Mouse (Mus musculus): ENCODE data around the gene Zfp719. TPM values are rescaled to one million over a fixed set of nuclear protein-coding genes. Genes with fewer than 3 reads are reported as not detected.

Zfp719 gene
- 13.9 and 14.7 TPM in 2 replicates for polyA plus RNA-seq (2015; fragmentation: Nextera tagmentation; extraction: Ambion mirVana)

DNA sequence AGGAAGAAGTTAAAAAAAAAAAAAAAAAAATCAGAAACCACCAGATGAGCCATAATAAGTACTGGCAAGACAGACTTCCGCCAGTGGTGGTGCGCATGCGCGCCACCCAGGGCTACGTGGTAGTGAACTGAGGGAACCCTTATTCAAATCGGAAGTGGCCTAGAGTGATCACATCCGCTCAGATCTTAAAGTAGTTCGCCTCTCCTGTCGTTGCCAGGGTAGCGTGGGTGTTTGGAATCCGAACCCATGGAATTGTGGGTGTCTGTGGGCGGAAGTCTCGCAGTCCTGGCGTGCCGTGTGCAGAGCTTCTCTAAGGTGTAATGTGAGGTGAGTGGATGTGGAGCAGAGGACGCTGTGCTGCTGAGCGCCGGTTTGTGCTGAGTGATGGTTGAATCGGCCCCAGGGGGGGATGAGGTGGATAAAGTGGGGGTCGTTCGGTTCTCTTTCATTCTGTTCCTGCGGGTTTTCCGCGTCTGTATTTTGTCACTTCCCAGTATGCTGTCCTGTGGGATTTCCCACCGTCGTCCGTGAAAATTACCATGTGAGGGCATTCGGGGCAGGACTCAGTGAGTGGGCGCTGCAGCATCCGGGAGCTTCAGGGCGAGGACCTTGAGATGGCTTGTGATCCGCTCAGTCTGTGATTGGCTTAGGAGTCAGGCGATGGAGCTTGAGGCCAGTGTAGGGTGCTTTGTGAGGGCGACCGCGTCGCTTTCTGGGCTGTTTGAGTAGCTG, at the start of gene Zfp719:
Gene Zfp719, plus strand, starts transcription at position 171 of the 732 bp plus-strand sequence.
- Histone ChIP-seq H3K27me3 (no peaks in the 10 kb centered on the region), H3K27ac (replicated peaks) (peak within 1 kb of the TSS; percentile 94), H3K9me3 (no peaks in the 10 kb centered on the region), H3K9ac (peak within 1 kb of the TSS; percentile 91), H3K4me1 (replicated peaks) (peaks cover 27% of the 10 kb centered on the region), H3K36me3 (peaks cover 34% of the 10 kb centered on the region), H3K4me2 (peak within 1 kb of the TSS; percentile 84), H3K4me3 (peak within 1 kb of the TSS; percentile 75)
- peak; percentile 99 for ATAC-seq (ENCODE audit: low read depth)
- under 1% methylated on average over 37 of the region's 37 CpGs for WGBS

DNA sequence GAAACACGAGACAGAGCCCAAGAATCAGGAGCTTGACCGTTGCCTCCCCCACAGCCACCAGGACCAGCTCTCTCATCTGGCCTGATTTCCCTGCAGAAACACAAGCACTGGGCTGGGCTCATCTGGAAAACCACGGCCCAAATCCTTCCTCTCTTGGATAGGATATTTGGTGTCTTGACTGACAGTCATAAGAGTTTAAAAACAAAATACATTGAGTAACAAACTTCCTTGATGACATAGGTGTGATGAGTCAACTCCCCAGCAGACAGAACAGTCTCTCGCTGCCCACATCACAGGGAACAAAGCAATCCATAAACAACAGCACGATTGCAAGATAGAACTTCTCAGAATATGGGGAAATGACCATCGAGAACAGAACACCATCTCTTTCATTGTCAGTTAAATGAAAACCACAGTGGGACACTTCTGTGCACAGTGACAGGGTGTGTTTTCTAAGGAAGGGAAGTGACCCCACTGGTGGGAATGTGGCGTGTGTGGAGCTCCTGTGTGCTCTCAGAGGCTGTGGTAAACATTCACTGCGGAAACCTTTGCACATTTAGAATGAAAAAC, 49.1 kb upstream of the Zfp719 start:
- H3K36me3 ChIP-seq: no peaks in the 10 kb centered on the region
- 77% methylated on average over 8 of the region's 8 CpGs for WGBS
- no peaks in the 10 kb centered on the region for H3K9me3 ChIP-seq
- H3K4me2 ChIP-seq: no peak overlapping the region
- H3K27ac ChIP-seq (replicated peaks): no peak overlapping the region
- H3K9ac ChIP-seq: no peak overlapping the region
- no peak overlapping the region for H3K4me3 ChIP-seq
- no peak for ATAC-seq (ENCODE audit: low read depth)
- no peaks in the 10 kb centered on the region for H3K27me3 ChIP-seq
- no peaks in the 10 kb centered on the region for H3K4me1 ChIP-seq (replicated peaks)

DNA sequence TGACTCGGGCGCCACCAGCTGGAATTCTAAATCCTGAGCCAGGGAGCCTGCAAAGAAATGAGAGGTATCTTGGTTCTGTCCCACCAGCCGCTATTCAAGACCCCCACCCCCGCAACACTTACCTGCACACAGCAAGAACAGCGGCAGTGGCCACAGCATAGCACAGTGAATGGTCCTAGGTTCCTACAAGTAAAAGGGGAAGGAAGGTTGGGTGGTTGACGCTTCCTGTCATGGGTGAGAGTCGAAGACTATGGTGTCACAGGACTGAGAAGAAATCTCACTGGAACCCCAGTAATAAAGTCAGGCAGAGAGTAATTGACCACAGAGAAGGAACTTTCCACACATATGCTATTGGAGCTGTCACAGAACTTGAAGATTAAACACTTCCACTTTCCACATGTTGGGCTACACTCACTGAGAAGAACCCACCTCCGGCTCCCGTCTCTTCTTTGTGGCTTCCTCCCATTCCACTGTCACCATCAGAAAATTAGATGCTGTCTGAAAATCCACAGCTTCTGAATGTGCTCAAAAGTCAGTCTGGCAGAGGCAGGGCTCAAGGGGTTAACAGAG, 46.4 kb upstream of the Zfp719 start:
- no peaks in the 10 kb centered on the region for H3K9me3 ChIP-seq
- H3K4me3 ChIP-seq: no peak overlapping the region
- 87% methylated on average over 9 of the region's 9 CpGs for WGBS
- no peaks in the 10 kb centered on the region for H3K4me1 ChIP-seq (replicated peaks)
- no peak overlapping the region for H3K9ac ChIP-seq
- H3K4me2 ChIP-seq: no peak overlapping the region
- no peak overlapping the region for H3K27ac ChIP-seq (replicated peaks)
- H3K27me3 ChIP-seq: no peaks in the 10 kb centered on the region
- no peaks in the 10 kb centered on the region for H3K36me3 ChIP-seq
- no peak for ATAC-seq (ENCODE audit: low read depth)

DNA sequence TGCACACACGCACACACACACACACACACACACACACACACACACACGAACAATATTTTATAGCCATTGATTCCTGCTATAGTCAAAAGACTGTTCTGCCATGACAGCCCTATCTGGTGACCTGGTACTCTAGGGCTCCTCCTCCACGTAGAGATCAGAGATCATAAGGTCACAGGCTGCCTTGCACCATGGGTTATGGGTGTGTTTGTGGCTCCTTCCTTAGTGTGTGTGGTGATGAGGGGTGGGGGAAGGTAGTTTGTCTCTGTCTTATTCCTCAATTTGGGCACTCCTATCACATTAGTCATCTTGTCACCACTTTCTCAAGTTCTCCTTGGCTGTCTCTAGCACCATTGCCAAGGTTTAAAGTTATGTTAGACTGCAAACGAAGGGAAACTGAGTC, 40.9 kb upstream of the Zfp719 start:
- no peak overlapping the region for H3K4me2 ChIP-seq
- H3K4me1 ChIP-seq (replicated peaks): no peaks in the 10 kb centered on the region
- WGBS: 75% methylated on average over 4 of the region's 4 CpGs
- no peaks in the 10 kb centered on the region for H3K27me3 ChIP-seq
- no peak for ATAC-seq (ENCODE audit: low read depth)
- no peak overlapping the region for H3K9ac ChIP-seq
- no peak overlapping the region for H3K27ac ChIP-seq (replicated peaks)
- no peak overlapping the region for H3K4me3 ChIP-seq
- no peaks in the 10 kb centered on the region for H3K9me3 ChIP-seq
- H3K36me3 ChIP-seq: no peaks in the 10 kb centered on the region

DNA sequence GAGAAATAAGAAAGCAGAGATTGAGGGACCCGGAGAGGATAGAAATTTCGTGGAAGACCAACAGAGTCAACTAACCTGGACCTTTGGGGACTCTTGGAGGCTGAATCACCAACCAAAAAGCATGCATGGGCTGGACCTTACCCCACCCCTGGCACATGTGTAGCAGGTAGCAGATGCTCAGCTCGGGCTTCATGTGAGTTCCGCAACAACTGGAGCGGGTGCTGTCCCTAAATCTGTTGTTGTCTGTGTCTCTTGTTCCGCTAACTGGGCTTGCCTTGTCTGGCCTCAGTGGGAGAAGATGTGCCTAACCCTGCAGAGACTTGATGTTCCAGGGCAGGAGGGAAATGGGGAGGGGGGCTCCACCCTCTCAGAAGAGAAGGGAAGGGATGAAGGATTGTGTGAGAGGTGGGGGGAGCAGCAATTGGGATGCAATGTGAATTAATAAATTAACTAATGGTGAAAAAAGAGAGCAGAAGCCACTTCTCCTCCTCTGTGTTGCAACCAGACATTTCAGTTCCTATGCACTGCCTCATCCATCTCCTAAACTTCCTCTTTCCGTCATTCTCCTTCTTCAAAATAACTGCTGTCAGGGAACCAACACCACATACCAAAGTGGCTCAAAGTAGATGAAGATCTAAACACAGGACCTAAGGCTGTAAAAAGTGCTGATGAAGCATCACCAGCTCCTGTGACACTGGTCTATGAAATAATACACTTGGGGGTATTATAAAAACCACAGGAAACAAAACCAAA, 35.0 kb upstream of the Zfp719 start, which contains the start of gene Cd33:
Gene Cd33, minus strand, starts transcription at position 204 of the 753 bp plus-strand sequence.
- Histone ChIP-seq H3K9ac (no peak within 1 kb of the TSS), H3K36me3 (no peaks in the 10 kb centered on the region), H3K27me3 (no peaks in the 10 kb centered on the region), H3K4me2 (no peak within 1 kb of the TSS), H3K4me3 (no peak within 1 kb of the TSS), H3K27ac (replicated peaks) (no peak within 1 kb of the TSS), H3K9me3 (no peaks in the 10 kb centered on the region), H3K4me1 (replicated peaks) (no peaks in the 10 kb centered on the region)
- no peak for ATAC-seq (ENCODE audit: low read depth)
- WGBS: 84% methylated on average over 7 of the region's 7 CpGs

DNA sequence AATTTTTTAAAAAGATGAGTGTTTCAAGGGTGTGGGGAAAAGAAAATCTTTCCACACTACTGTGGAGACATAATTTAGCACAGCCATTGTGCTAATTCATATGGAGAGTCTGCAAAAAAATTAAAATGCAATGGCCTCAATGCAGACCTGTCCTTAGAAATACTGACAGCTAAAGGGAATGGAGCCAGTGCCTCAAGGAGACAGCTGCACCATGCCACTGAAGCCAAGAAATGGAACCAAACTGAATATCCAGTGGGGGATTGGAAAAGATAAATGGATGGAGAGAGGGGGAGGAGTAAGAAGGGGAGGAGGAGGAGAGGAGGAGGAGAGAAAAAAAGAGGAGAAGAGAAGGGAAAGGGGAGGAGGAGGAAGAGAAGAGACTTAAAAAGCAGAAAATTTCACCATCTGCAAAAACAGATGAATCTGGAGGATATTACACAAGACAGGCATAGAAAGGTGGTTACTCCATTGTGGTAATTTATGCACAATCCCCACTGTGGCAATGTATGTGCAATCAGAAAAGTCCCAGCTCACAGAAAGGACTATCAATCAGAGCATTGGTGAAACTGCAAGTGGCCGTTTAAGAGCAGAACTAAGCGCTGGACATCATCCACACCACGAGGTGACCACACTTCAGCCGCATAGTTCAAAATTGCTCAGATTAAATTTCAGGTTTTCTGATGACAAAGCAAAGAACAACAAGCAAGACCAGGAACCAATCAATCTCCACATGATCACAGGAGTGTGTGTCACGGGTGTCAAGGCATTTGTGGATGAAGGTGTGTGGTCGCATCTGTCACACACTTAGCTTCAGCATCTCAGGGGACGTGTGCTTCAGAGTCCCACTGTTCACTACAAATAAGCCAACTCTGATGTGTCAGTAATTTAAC, 33.5 kb upstream of the Zfp719 start:
- H3K4me2 ChIP-seq: no peak overlapping the region
- H3K36me3 ChIP-seq: no peaks in the 10 kb centered on the region
- no peak overlapping the region for H3K27ac ChIP-seq (replicated peaks)
- H3K4me1 ChIP-seq (replicated peaks): no peaks in the 10 kb centered on the region
- H3K9me3 ChIP-seq: no peaks in the 10 kb centered on the region
- H3K4me3 ChIP-seq: no peak overlapping the region
- H3K27me3 ChIP-seq: no peaks in the 10 kb centered on the region
- H3K9ac ChIP-seq: no peak overlapping the region
- no peak for ATAC-seq (ENCODE audit: low read depth)
- 72% methylated on average over 7 of the region's 7 CpGs for WGBS

DNA sequence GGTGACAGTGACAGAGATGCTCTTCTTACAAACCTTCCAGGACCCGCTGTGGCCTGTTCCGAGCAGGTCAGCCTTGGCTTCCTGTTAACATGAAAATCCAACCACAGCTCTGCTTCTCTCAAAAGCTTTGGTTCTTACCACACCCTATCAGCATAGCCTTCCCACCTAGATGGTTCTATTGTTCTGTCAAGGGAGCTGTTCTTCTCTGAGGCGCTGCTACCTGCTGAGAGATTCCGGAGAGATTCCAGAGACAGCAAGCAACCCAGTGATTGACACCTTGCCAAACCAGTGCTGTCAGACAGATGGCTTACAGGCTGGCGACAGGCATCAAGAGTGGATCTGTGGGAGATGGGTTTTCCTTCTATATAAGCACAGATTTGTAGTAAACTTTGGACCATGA, 31.7 kb upstream of the Zfp719 start:
- no peak for ATAC-seq (ENCODE audit: low read depth)
- 45% methylated on average over 5 of the region's 5 CpGs for WGBS
- no peak overlapping the region for H3K27ac ChIP-seq (replicated peaks)
- no peak overlapping the region for H3K4me2 ChIP-seq
- H3K27me3 ChIP-seq: no peaks in the 10 kb centered on the region
- no peaks in the 10 kb centered on the region for H3K4me1 ChIP-seq (replicated peaks)
- no peak overlapping the region for H3K9ac ChIP-seq
- no peak overlapping the region for H3K4me3 ChIP-seq
- H3K36me3 ChIP-seq: no peaks in the 10 kb centered on the region
- no peaks in the 10 kb centered on the region for H3K9me3 ChIP-seq

DNA sequence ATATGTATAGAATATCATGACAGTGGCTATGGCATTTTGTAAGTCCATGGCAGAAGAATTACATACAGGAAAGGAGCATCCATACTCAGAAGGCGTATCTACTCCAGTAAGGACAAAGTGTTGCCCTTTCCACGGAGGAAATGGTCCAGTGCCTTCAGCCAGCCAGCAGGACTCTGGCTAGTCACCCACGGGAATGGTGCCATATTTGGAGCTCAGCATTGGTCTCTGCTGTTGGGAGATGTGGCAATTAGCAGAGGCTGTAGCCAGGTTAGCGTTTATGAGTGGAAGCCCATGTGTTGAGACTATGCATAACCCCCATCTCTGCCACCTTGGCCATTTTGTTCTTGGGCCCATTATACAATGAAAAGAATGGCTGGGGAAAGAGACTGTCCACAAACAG, 31.2 kb upstream of the Zfp719 start:
- no peak overlapping the region for H3K27ac ChIP-seq (replicated peaks)
- H3K9me3 ChIP-seq: no peaks in the 10 kb centered on the region
- H3K36me3 ChIP-seq: no peaks in the 10 kb centered on the region
- 83% methylated on average over 4 of the region's 4 CpGs for WGBS
- ATAC-seq (ENCODE audit: low read depth): no peak
- no peaks in the 10 kb centered on the region for H3K27me3 ChIP-seq
- H3K4me2 ChIP-seq: no peak overlapping the region
- H3K4me3 ChIP-seq: no peak overlapping the region
- H3K4me1 ChIP-seq (replicated peaks): no peaks in the 10 kb centered on the region
- no peak overlapping the region for H3K9ac ChIP-seq

DNA sequence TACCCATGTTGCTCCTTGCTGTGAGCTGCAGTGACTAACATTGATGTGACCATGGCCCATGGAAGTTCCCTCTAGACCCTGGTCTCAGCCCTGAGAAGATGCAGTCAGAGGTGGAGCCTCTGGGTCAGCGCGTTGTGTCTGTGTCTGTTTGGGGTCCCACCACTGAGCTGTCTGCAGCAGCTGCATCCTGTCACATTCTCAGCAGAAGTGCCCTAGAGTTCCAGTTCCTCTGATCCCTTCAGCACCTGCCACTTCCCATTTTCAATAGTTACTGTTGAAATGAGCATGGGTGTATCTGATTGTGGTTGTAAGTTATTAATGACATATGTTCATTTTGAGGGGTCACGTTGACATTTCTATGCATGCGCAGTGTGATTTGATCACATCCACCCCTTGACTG, 26.3 kb upstream of the Zfp719 start:
- ATAC-seq (ENCODE audit: low read depth): no peak
- no peak overlapping the region for H3K4me2 ChIP-seq
- WGBS: 91% methylated on average over 4 of the region's 4 CpGs
- H3K36me3 ChIP-seq: no peaks in the 10 kb centered on the region
- H3K9me3 ChIP-seq: no peaks in the 10 kb centered on the region
- no peak overlapping the region for H3K4me3 ChIP-seq
- H3K4me1 ChIP-seq (replicated peaks): no peaks in the 10 kb centered on the region
- no peaks in the 10 kb centered on the region for H3K27me3 ChIP-seq
- no peak overlapping the region for H3K27ac ChIP-seq (replicated peaks)
- H3K9ac ChIP-seq: no peak overlapping the region

DNA sequence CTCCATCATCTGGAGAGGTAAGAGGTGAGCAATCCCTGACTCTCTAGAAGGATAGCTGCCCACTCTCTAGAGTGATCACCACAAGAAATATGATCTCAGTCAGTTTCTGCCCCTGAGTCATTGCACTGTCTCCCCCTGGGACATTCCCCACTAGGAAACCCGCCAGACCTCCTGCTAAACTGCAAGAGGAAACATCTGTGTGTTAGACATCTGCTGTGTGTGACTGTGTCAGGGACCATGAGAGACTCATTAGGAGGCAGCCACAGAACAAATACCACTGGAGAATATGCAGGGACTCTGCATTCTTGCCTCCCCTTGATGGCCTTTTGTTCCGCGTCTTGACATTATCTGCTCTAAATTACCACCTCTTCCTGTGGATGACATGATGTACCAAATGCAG, 24.9 kb upstream of the Zfp719 start:
- Histone ChIP-seq H3K9ac (no peak overlapping the region), H3K27ac (replicated peaks) (no peak overlapping the region), H3K4me3 (no peak overlapping the region), H3K27me3 (no peaks in the 10 kb centered on the region), H3K9me3 (no peaks in the 10 kb centered on the region), H3K4me1 (replicated peaks) (no peaks in the 10 kb centered on the region), H3K36me3 (no peaks in the 10 kb centered on the region), H3K4me2 (no peak overlapping the region)
- WGBS: 62% methylated on average over 3 of the region's 3 CpGs
- no peak for ATAC-seq (ENCODE audit: low read depth)

DNA sequence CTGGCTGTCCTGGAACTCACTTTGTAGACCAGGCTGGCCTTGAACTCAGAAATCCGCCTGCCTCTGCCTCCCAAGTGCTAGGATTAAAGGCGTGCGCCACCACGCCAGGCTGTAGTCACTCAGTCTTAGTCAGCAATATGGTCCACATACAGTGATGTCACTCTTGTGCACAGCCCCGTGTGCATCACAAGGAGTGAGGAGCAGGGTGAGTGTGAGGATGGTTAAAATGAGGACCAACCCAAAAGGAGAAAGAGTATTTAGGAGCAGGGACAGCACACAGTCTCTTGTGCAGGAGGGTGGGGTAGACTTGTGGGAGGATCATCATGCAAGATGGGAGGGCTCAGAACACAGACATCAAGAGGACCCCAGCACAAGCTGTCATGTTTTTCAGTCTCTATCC, 24.1 kb upstream of the Zfp719 start:
- Histone ChIP-seq H3K4me1 (replicated peaks) (no peaks in the 10 kb centered on the region), H3K27ac (replicated peaks) (no peak overlapping the region), H3K9me3 (no peaks in the 10 kb centered on the region), H3K36me3 (no peaks in the 10 kb centered on the region), H3K4me3 (no peak overlapping the region), H3K27me3 (no peaks in the 10 kb centered on the region), H3K4me2 (no peak overlapping the region), H3K9ac (no peak overlapping the region)
- WGBS: 94% methylated on average over 5 of the region's 5 CpGs
- no peak for ATAC-seq (ENCODE audit: low read depth)
